Mouse (Mus musculus) lung, adult 2 months (tissue): ENCODE measurements around the gene Canx. TPM values are rescaled to one million over a fixed set of nuclear protein-coding genes. Genes with fewer than 3 reads are reported as not detected.

Source experiments
- DNase-seq: peaks from one replicate; pipeline ENCODE4 v3.0.0; 2022
- H3K4me1 ChIP-seq: fragments of 200-500 bp; 2 replicates; pipeline ENCODE4 v1.6.1; 2011; ENCODE audit warnings: low read length; ENCODE audit not compliant: control insufficient read depth, insufficient read depth
- H3K4me3 ChIP-seq: fragments of 200-500 bp; replicated peaks from 2 replicates; pipeline ENCODE3; 2011; ENCODE audit warnings: low read depth, mild to moderate bottlenecking, control low read depth, low read length; ENCODE audit errors: extremely low read depth
- CTCF ChIP-seq: fragments of 200-500 bp; IDR thresholded peaks from 2 replicates; pipeline ENCODE4 v1.5.1; 2011; ENCODE audit warnings: mild to moderate bottlenecking, low read length, control low read depth; ENCODE audit not compliant: insufficient read depth
- POLR2A ChIP-seq: fragments of 200-500 bp; IDR thresholded peaks from 2 replicates; pipeline ENCODE4 v1.6.1; 2011; ENCODE audit warnings: low read depth, mild to moderate bottlenecking, control low read depth, low read length, borderline replicate concordance; ENCODE audit errors: extremely low read depth
- WGBS: fragments of 180-500 bp; shearing (Covaris S2); methylation state at CpG from one replicate; pipeline ENCODE4 v1.1.7; 2018; 5-methylcytosine and 5-hydroxymethylcytosine counted together
- polyA plus RNA-seq: library from polyadenylated mRNA; depleted of rRNA; stranded (reverse); fragments of >200 nt; gene quantifications from 2 replicates; pipeline ENCODE4 v1.2.3, GENCODE M21; 2012; rRNA removed

Gene Canx
- polyA plus RNA-seq, 1 experiment = 62.3 TPM

DNA sequence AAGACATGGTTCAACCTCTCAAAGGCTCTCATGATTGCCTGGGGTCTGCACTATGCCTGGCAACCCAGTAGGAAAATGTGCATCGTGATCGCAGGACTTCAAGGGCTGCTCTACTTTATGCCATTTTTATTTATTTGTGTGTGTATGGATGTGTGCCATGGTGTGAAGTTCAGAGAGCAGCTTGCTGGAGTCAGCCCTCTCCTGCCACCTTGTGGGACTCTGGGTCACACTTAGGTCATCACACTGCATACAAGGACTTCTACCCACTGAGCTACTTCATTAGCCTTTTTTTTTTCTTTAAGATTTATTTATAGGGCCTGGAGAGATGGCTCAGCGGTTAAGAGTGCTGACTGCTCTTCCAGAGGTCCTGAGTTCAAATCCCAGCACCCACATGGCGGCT is 63.5 kb downstream of the Canx start:
- H3K4me1 ChIP-seq = no peaks in the 10 kb centered on the region
- WGBS = 68% methylated on average over 4 of the region's 4 CpGs
- no peak for DNase-seq
- TF ChIP-seq CTCF = peak; percentile 62
- TF ChIP-seq POLR2A = no peak
- H3K4me3 ChIP-seq = no peak overlapping the region

- H3K4me3 ChIP-seq = no peak overlapping the region
- DNase-seq = no peak
- no peaks in the 10 kb centered on the region for H3K4me1 ChIP-seq
- 80% methylated on average over 7 of the region's 7 CpGs for WGBS
- TF ChIP-seq CTCF (no peak), POLR2A (no peak)
Measured at GRCm38 (mm10) chr11:50258310-50258709, 67.2 kb downstream of the Canx start.

GRCm38 (mm10) chr11:50256615-50257014 is 68.9 kb downstream of the Canx start:
- Histone ChIP-seq H3K4me3 (no peak overlapping the region), H3K4me1 (no peaks in the 10 kb centered on the region)
- DNase-seq = no peak
- WGBS = 73% methylated on average over 7 of the region's 7 CpGs
- TF ChIP-seq CTCF (no peak), POLR2A (no peak)

DNA sequence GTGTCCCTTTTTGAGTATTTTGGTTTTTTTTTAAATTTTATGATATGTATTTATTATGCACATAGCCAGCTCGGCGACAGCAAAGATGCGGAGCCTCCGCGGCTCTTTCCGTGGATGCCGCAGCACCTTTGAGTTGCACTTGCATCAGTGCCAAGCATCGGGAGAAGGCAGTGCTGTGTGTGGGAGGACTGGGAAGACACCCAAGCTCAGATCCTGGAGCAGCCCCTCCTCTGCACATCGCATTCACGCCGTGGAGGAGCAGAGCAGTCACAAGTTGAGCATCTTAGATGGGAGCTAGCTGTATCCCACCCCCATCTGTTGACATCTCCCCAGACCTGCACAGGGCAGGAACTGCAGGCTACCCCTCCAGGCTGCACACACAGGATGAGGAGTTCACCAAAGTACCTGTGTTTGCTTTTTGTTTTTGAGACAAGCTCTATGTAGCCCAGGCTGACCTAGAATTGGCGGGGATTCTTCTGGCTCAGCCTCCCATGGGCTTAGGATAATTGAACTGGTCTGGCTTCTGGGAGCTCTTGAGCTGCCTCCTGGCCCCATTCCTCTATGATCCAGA is 71.4 kb downstream of the Canx start:
- no peak for TF ChIP-seq CTCF
- TF ChIP-seq POLR2A = no peak
- no peak for DNase-seq
- WGBS = 71% methylated on average over 12 of the region's 12 CpGs

DNA sequence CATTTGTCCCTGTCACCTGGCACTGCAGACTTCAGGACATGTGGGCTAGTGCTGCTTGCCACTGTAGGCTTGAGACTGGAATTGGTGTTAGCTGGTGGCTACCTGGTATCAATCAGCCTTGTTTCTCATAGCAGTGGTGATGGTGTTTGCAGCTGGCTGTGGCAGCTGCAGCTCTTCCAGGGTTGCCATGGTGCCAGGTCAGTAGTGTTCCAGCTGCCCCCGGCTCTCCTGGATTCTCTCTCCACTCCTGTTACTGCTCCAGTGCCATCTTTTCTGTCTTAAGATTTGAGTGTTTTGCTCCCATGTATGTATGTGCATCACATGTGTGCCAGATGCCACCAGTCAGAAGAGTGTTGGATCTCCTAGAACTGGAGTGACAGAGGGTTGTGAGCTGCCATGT is 72.1 kb downstream of the Canx start:
- DNase-seq = no peak
- no peaks in the 10 kb centered on the region for H3K4me1 ChIP-seq
- WGBS = 55% methylated on average over 1 of the region's 1 CpGs
- H3K4me3 ChIP-seq = no peak overlapping the region
- no peak for TF ChIP-seq CTCF
- TF ChIP-seq POLR2A = no peak

More for the DNA sequence above, 71.4 kb downstream of the Canx start:
- H3K4me3 ChIP-seq = no peak overlapping the region
- H3K4me1 ChIP-seq = no peaks in the 10 kb centered on the region

GRCm38 (mm10) chr11:50252684-50253265 is 72.7 kb downstream of the Canx start:
- Histone ChIP-seq H3K4me1 (no peaks in the 10 kb centered on the region), H3K4me3 (no peak overlapping the region)
- WGBS = 71% methylated on average over 11 of the region's 11 CpGs
- TF ChIP-seq CTCF (no peak), POLR2A (no peak)
- no peak for DNase-seq

DNA sequence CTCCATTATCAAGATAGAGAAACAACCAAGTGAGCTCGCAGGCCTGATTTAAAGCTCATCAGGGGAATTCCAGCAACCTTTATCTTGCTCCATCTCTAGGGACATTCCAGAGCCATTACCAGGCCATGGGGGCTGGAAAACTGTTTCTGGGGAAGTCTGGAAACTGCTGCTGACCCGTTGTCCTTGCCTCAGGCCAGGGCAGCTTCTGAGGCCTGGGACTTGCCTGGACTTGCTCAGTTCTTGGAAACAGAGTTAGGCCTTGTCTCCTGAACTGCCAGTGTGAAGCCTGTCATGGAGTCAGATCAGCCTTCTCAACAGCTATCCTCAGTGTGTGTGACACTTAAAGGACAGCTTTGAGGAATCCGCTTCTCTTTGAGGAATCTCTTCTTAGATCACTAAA is 73.3 kb downstream of the Canx start:
- no peak for DNase-seq
- Histone ChIP-seq H3K4me1 (no peaks in the 10 kb centered on the region), H3K4me3 (no peak overlapping the region)
- TF ChIP-seq CTCF (no peak), POLR2A (no peak)
- WGBS = 38% methylated on average over 3 of the region's 3 CpGs

GRCm38 (mm10) chr11:50248473-50249171 is 76.9 kb downstream of the Canx start:
- 77% methylated on average over 7 of the region's 7 CpGs for WGBS
- no peak for TF ChIP-seq POLR2A
- no peak for TF ChIP-seq CTCF
- Histone ChIP-seq H3K4me3 (no peak overlapping the region), H3K4me1 (no peaks in the 10 kb centered on the region)
- no peak for DNase-seq

- WGBS = 62% methylated on average over 5 of the region's 5 CpGs
- no peak for TF ChIP-seq CTCF
- no peak for TF ChIP-seq POLR2A
- no peak overlapping the region for H3K4me3 ChIP-seq
- no peaks in the 10 kb centered on the region for H3K4me1 ChIP-seq
- no peak for DNase-seq
Measured at GRCm38 (mm10) chr11:50245269-50245668, 80.2 kb downstream of the Canx start.

Other genes with a start within 250 kb of the Canx start
- gene Tbc1d9b, start 194.3 kb downstream of the Canx start, polyA plus RNA-seq = 66.1 and 68.4 TPM in 2 replicates
- 2.7 and 4.5 TPM in 2 replicates for gene Mrnip, start 151.2 kb downstream of the Canx start, polyA plus RNA-seq
- gene Sqstm1, start 114.8 kb downstream of the Canx start, polyA plus RNA-seq = 249 and 251 TPM in 2 replicates
- 77.4 and 91.7 TPM in 2 replicates for gene Mgat4b, start 114.8 kb downstream of the Canx start, polyA plus RNA-seq
- 106 and 119 TPM in 2 replicates for gene Ltc4s, start 87.1 kb downstream of the Canx start, polyA plus RNA-seq
- gene Maml1, start 33.4 kb downstream of the Canx start, polyA plus RNA-seq = 19.5 and 22.5 TPM in 2 replicates
- gene Cby3, start 28.8 kb upstream of the Canx start, polyA plus RNA-seq = 0.24 and 0.25 TPM in 2 replicates
- gene Hnrnph1, start 51.3 kb upstream of the Canx start, polyA plus RNA-seq = 53.9 and 94.9 TPM in 2 replicates
- gene Rufy1, start 105.5 kb upstream of the Canx start, polyA plus RNA-seq = 20.0 and 22.1 TPM in 2 replicates